Mouse (Mus musculus) megakaryocyte-erythroid progenitor cell, adult 5-6 weeks (primary cell): ENCODE data around the gene Zfp1. TPM values are rescaled to one million over a fixed set of nuclear protein-coding genes. Genes with fewer than 3 reads are reported as not detected.
A peak's percentile ranks its signal among the peaks of the same experiment; 100 is the strongest.

Experiments
- ATAC-seq: replicated peaks from 2 replicates; pipeline ENCODE4 v1.8.0; 2016; ENCODE audit warnings: mild to moderate bottlenecking, inconsistent platforms; ENCODE audit not compliant: severe bottlenecking, poor library complexity, low FRiP score, low TSS enrichment
- total RNA-seq, 2 experiments: library from RNA; stranded (forward) in 1 of 2; stranded (reverse) in 1 of 2; fragments of 200-1000, 215-1000 nt in 1 of 2; fragments of >200 nt in 1 of 2; fragmentation: Nextera tagmentation in 1 of 2; gene quantifications; 2 replicates each; pipeline ENCODE4 v1.2.3; 2014 to 2017

Zfp1 gene
- total RNA-seq (2014; fragmentation: Nextera tagmentation) (13.5 and 13.9 TPM in 2 replicates), total RNA-seq (2017) (3.6 and 11.5 TPM in 2 replicates)

DNA sequence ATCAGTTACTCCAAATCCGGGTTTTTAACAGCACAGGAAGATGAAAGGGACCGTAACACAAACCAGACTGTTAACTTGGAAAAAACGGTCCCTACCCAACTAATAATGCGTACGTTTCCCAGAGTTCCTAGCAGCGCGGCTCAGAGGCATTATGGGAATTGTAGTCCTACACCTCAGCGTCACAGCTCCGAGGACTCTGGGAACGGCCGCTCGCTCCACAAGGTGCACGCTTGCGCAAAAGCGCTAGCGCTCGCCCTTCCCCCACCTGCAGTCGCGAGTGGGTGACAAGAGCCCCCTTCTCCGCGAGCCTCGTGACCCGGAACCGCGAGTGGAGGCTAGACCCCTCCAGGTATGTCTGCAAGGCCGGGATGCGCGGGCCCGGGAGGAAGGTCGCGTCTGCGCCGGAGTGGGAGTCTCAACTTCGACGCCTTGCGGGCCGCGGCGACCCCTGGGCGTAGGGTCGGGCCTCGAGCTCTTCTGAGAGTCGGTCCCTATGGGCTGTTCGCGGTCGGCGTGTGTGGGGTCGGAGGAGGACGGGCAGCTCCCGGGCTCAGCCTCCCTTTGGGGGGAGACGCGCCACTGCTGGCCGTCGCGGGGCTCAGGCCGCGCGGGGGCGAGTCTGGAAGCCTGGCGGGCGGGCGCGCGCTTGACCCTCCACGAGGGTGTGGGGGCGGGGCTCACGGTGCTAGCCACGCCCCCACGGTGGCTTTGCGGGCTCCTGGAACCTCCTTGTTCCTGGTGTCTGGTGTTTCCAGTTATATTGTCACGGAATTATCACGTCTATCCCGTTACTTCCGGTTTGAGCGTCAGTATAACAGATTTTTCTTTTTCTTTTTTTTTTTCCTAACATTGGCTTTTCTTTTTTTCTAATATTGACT lies at the start of gene Zfp1:
Zfp1 (plus strand) TSS at position 138 of the 878 bp plus-strand sequence.
- ATAC-seq: peak; percentile 83

GRCm38 (mm10) chr8:111594044-111594840 lies 49.0 kb upstream of the Zfp1 start:
- ATAC-seq: no peak

GRCm38 (mm10) chr8:111594951-111595350 lies 48.2 kb upstream of the Zfp1 start:
- ATAC-seq: no peak

GRCm38 (mm10) chr8:111595712-111596484 lies 47.3 kb upstream of the Zfp1 start:
- ATAC-seq: peak; percentile 86

- peak; percentile 50 for ATAC-seq
Measured at GRCm38 (mm10) chr8:111596485-111596821, 46.7 kb upstream of the Zfp1 start.

- ATAC-seq: no peak
Measured at GRCm38 (mm10) chr8:111597310-111597709, 45.9 kb upstream of the Zfp1 start.

DNA sequence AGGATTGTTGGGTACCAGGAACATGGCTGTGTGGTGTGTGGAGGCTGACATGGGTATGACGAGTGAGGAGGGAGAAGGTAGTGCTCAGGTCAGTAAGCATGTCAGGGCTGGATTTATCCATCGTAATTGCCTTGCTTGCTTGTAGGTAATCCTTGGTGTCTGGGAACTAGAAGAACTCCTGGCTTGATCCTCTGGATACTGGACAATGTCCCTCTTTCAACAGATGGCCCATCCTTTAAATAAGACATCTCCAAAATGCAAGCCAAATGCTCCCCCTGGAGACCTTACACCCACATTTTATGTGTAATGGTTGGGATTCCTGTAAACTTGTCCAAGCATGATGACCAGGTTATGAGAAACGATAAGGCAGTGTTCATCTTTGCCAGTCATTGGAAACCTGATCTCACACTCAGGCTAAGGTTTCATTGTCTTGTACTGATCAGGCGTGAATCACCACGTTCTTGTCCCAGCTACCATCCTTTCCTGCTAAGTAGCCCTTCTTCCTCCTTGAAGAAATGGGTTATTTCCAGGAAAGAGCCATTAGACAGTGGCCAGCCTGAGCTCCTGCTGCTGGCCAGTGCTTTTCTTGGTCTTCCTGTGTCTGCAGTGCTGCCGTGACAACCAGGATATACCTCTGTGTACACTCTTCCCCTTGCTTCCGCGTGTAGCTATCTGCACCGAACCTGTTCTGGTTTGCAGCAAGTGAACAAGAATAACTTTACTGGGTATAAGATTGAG lies 43.3 kb upstream of the Zfp1 start:
- no peak for ATAC-seq

DNA sequence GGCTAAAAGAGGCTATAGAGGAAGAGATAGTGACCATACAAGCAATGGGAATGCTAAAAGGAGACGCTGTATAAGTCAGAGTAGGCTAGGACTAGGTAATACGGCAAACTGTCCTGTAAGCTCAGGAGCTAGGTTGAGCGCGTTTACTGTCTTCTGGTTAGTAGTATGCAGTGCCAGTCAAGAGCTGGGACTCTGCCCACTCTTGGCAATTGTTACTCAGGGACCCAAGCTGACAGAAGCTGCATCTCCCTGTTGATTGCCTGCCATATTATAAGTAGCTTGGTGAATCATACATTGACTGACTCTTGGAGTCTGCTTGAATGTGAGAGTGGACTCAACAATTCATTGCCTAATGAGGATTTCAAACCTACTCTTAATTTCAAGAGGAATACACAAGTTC lies 41.2 kb upstream of the Zfp1 start:
- no peak for ATAC-seq

DNA sequence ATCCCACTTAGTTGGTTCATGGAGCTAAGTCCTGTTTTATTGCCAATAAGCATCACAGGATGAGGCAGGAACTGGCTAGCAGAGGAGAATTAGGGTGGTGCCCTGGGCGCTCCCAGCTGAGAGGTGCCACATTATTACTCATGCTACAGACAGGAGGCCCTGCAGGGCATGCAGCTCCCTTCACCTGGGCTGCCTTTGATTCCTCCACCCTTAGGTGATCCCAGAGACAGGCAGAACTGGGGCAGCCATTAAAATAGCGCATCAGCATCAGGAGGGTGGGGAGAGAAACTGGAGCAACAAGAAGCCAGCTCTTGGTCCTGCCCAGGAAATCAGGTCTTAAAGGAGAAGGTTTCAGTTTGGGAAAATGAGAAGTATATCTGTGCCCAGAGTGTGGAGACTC lies 38.2 kb upstream of the Zfp1 start:
- no peak for ATAC-seq

GRCm38 (mm10) chr8:111606961-111607360 lies 36.2 kb upstream of the Zfp1 start:
- no peak for ATAC-seq

- ATAC-seq: no peak
Measured at GRCm38 (mm10) chr8:111607414-111607813, 35.8 kb upstream of the Zfp1 start.

DNA sequence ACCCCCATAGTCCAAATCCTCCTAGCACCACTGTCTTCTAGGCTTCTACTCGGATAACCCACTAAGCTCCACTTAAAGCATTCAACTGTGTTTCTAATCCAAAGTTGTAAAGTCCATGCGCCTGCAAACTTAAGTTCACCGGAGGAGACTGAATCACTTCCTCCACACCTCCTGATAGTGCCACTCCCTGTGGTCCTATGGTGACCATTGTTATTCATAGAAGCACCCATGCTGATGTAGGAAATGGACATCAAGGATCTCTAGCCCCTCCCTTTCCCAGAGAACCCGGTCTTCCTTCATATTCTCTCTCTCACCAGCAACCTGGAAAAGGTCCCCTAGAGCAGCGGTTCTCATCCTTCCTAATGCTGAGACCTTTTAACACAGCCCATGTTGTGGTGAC lies 30.0 kb upstream of the Zfp1 start:
- ATAC-seq: no peak

DNA sequence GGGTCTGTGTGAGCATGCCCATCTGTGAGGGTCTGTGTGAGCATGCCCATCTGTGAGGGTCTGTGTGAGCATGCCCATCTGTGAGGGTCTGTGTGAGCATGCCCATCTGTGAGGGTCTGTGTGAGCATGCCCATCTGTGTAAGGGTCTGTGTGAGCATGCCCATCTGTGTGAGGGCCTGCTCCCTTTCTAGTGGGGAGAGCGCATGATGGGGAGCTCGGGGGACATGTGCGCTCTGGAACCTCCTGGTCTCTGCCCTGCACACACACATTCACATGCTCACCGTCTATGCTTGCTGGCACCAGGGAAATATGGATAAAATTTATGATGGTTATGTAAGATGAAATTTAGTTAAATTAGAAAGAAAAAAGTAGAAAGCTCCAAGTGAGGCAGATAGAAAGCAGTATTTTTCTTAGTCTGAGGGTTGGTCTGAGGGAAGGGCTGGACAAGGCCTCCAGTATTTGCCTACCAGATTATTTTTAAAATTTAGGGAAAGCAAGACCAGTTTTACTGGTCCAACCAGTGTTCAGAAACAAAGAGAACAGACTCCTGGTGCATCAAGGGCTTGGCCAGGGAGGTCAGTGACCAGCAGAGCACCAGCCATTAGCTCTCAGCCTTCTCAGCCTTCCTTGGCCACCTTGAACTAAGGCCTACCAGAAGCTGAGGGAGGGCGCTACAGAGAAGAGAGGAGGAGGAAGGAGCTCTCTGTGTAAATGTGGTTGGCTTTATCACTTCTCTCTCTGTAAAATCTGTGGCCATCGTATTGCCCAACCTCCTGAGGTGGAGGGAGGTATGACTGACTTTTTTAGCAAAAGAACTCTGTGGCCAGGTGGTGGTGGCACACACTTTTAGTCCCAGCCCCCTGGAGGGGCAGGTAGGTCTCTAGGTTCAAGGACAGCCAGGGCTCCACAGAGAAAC lies 28.2 kb upstream of the Zfp1 start:
- ATAC-seq: peak; percentile 31; the same call in 1 of the 2 replicates

DNA sequence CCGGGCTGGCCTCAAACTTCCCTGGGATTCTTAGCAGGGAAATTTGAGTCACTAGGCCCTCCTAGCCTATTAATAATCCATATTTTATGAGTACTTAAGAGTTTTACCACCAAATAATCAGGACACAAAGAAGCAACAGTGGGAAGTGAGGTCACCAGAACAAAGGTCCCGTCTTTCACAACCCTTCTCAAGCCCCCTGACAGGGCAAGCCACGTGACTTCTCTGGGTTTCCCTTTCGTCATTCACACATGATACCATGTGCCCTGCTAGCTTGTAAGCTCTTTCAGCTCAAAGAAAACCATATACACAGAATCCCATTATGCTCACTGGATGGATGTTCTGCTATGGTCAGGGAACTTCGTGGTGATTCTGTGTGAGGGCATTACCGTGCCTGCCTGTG lies 25.4 kb upstream of the Zfp1 start:
- ATAC-seq: no peak

DNA sequence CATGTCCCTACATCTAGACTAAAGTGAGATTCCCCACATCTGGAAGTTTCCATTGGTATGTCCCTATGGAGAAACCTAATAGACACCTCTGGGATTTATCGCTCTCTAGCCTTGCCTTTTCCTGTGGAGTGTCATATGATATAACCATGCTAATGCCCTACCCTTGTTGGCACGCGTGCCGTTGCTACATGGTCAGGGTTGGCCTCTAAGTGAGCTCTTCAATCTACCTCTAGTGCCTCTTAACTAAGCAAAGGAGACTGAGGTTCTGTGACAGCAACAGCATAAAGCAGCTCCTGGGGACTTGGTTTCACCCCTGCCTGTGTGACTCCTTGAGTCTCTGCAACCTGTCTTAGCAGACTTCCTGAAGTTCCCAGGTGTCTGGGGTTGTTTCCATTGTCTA lies 24.9 kb upstream of the Zfp1 start:
- no peak for ATAC-seq

- ATAC-seq: no peak
Measured at GRCm38 (mm10) chr8:111619936-111620335, 23.3 kb upstream of the Zfp1 start.

- no peak for ATAC-seq
Measured at GRCm38 (mm10) chr8:111622104-111622503, 21.1 kb upstream of the Zfp1 start.

GRCm38 (mm10) chr8:111622553-111622952 lies 20.6 kb upstream of the Zfp1 start:
- no peak for ATAC-seq
